Mouse (Mus musculus) Muller cell, postnatal 12 days (primary cell): ENCODE results near the gene Phactr2.

ENCODE experiments used
- DNase-seq: peaks from one replicate; pipeline ENCODE4 v3.0.0-alpha.2; 2015; ENCODE audit errors: inconsistent ontology term

Phactr2 gene

GRCm38 (mm10) chr10:13331405-13332032 is 142.7 kb downstream of the Phactr2 start:
- DNase-seq = no peak

GRCm38 (mm10) chr10:13328602-13329001 is 145.6 kb downstream of the Phactr2 start:
- DNase-seq = no peak

GRCm38 (mm10) chr10:13326149-13326873 is 147.9 kb downstream of the Phactr2 start:
- no peak for DNase-seq

- DNase-seq = peak; percentile 82
These were observed 150.3 kb downstream of the Phactr2 start for GRCm38 (mm10) chr10:13323806-13324411.

DNA sequence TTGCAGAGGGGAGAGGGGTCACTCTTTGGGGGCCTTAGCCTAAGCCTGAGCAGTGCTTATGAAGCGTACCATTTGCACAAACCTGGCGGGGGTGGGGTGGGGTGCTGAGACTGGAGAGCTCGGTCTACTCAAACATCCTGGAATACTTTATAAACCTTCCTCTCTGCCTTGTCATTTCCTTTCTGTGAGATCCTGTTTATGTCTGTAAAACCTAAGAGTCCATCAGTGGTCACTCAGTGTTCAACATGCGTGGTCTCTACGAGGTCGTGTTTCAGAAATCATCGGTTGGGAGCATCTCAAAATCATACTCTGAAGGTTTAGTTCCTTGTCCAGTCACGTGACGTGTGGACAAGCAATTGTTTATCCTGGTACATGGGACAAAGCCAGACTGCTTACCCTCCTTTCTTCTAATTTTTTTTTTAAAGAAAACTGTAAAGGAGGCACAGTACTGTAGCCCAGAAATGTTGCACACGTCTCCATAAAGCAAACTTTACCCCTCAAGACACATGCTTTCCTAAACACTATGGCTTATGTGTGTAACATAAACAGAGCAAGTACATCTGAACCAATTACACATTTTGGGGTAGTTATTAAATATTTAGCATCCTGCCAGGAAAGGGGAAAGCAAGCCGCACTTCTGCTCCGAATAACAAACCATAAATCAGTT is 150.9 kb downstream of the Phactr2 start:
- peak; percentile 68 for DNase-seq

GRCm38 (mm10) chr10:13314999-13315398 is 159.2 kb downstream of the Phactr2 start:
- DNase-seq = no peak

DNA sequence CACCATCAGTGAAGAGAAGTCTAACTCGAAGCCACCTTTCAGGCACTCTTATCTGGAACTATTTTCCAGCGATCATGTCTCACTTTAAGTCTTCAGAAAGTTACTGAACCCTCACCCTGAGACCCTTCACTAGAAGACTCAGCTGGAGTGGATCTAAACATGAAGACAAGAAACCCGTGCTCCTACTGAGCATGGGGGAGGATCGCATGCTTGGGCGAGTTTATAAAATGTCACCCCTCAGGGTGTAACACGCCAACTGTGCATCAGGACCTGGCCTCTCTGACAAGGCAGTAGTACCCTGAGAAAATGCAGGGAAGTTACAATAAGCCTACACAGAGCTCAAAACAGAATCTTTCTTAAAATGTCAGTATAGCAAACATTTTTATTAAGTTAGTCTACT is 161.6 kb downstream of the Phactr2 start:
- no peak for DNase-seq

DNA sequence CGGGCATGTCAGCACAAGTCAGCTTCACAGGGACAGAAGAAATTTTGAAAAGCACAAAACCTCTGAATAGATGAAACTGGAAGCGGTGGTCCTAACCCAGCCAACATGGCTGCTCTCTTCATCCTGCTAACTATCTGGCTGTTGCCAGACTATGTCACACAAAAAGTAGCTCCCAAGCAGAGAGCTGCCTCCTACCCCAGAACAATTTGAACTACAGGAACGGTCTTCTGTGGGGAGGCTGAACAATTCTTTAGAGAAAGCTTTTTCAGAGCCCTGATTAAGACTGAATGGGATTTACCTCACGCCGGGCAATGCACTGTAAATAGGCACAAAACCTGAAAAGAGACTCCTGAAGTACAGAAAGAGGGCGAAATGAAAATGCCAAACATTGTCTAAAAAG is 162.6 kb downstream of the Phactr2 start:
- no peak for DNase-seq

- DNase-seq = no peak
These were observed 164.1 kb downstream of the Phactr2 start for GRCm38 (mm10) chr10:13310075-13310474.

DNA sequence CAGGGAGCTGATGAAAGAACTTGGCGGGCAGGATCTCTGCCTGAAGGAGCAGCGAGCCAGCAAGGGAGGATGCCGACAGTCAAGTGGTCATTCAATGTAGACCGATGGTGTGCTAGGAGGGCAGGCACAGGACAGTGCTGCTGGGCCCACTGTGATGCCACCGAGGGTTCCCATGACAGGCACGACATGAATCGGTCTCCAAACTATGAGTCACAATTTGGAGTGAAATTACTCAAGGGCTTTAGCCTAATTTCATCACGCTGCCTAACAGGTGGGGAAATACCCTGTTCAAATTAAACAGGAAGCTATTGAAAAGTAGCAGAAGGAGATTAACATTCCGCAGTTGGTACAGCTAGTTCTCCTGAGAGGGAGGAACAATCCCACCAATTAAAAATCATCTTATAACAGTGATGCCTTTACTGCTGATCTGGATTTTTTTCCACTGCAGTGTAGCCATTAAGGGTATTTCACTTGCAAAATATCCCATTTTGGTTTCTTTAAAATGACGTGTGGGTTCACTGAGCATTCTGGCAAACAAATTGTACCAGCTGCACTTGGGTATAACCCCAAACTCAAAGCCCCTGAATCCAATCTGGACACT is 169.5 kb downstream of the Phactr2 start:
- DNase-seq = peak; percentile 85

DNA sequence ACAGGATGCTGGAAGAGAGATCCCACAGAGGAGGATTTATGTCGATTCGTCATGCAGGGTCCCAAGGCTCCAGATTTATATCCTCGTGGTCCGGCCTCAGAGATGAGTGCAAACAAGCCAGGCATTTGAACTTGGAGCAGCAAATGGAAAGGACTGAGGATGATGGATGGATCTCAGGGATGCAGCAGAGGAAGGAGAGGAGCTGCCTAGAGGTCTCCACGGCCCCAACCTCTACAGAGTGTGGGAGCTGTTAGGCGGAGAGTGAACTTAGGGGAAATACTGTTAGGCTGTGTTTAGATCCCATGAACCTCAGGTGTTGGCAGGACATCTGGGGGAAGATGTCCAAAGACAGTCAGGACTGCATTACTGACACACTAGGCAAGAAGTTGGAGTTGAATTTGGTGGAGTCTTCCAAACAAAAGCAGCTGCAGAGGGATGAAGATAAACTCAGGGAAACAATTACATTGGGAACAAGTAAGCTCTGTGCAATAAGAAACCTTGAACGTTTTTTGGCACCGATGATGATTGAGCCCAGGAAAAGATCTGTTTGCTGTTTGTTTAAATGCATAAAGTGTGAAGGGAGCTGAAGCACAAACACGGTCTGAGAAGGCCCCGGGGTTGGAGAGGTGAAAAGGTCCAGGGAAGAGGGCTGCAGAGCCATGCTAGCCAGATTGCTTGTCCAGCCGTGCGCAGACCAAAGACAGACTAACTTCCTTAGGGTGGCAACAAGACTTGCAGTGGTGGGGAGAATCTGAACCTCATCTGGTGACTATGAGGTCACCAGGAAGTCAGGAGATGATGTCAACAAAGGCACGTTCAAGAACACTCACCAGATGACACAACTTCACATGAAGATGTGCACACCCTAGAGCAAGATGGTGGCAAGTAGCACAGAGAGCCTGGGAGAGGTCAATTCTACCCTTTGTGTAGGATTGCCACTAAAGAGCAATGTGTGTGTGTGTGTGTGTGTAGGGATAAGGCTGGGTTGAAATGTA is 170.6 kb downstream of the Phactr2 start:
- peak; percentile 45 for DNase-seq

GRCm38 (mm10) chr10:13300601-13301000 is 173.6 kb downstream of the Phactr2 start:
- no peak for DNase-seq

DNA sequence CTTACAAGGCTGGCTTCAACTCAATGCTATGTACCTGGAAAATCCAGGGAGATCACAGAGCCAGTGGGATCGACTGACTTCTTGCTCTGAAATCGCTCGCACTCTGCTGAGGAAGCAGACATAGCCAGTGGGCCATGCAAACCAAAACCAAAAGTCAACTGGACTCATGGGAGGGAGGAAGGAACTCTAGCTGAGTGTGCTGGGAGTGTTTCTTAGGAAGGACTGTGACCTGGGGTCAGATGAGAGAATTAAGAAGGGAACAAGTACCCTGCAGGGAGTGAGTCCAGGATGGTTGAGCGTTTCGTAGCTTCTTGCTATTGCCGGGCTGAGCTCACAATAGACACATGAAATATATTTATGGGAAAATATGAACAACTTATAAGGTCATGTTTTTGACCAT is 174.0 kb downstream of the Phactr2 start:
- DNase-seq = no peak

- no peak for DNase-seq
These were observed 179.3 kb downstream of the Phactr2 start for GRCm38 (mm10) chr10:13294886-13295285.

DNA sequence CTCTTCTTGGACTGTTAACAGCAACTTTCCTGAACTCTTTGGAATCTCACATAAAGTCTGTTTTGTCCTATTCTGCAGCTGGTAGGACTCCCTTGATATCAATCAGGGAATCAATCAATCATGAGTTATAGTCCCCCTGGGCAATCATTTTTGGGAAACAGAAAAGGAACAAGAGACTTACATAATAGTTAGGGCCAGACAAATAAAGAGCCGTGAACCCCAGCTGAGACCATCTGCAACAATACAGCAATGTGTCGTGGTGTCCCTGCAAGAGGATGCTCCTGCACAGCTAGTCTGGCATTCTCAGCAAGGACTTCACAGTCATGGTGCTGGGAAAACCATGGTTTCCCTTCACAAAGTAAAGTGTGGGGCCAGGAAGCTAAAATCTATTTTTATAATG is 182.2 kb downstream of the Phactr2 start:
- no peak for DNase-seq

DNA sequence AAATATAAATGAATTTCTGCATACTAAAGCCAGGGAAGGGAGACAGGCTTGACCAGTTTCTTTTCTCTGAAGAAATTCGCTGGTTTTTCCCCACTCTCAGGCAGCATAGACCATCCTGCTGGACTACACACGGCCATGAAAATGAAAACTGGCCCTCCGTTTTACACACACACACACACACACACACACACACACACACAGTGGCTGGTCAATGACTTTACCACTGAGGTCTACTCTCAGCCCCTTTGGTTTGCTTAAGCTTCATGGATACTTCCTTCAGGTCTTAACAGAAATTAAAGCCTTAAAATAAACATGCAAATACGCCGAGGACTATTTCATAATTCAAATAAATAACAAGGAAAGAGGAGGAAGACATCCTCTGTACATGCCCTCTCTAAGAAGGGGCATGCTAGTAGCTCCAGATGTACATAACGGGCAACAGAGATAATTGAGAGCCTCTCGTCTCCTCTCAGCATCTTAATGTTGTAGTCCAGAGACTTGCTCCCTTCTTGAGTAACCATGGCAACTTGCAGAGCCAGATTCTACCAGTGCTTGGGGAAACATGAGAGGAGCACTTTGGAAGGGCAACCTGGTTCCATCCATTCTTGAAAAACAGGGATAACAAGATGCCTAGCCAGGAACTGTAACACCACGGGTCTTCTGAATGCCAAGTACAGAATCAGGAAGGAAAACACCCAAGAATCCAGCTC is 184.8 kb downstream of the Phactr2 start:
- DNase-seq = no peak

DNA sequence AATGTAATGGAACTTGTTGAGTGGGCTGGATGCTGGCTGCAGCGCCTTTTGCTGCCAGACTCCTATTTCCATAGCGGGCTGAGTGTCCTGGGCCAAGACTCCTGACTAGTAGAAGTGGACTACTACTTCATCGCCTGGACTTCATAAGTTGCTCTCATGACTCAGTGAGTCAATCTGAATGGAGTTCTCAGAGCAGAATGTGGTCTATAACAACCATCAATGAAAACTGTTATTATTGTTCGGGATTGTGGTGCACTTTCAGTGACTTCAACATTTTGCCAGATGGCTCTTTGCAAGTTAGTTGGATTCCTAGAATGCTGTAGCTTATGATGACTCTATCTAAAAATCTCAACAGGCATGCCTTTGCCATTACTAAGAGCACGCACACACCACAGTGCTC is 185.9 kb downstream of the Phactr2 start:
- DNase-seq = peak; percentile 77

DNA sequence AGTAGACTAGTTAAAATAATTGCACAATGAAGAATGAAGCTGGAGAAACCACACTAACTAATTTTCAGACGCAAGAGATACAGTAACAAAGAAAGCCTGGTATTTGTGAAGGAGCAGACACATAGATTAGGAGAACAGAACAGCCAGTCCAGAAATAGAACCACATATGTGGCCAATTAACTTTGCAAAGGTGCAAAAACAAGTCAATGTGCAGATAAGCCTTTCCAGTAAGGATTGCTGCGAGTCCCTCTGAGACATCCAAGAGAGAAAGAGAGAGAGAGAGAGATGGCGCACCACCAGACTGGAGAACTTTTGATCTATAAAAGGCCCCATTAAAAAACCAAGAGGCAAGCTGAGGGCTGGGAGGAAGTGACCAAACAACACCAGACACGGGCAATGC is 190.8 kb downstream of the Phactr2 start:
- no peak for DNase-seq

DNA sequence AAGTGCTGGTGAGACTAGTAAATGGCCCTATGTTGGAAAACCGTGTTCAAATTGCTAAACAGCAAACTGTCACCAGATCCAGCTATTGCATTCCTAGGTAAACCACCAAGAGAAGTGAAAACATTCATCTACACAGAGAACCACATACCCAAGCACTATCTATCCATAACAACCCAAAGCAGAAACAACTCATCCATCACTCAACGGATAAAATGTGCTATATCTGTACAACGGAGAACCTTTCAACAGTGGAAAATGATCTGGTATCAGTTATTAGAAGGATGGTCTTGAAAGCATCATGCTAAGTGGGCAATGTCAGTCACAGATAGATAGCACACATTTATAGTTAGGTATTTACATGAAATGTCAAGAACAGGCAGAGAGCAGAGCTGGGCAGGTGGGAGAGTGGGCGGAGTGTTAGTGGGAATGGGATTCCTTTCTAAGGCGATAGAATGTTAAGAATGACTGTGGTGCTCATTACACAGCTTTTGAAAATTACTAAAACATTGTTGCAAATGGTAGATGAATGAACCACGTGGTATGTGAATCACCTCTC is 193.8 kb downstream of the Phactr2 start:
- peak; percentile 45 for DNase-seq

GRCm38 (mm10) chr10:13276298-13276697 is 197.9 kb downstream of the Phactr2 start:
- no peak for DNase-seq
